In the genomic region with DNA sequence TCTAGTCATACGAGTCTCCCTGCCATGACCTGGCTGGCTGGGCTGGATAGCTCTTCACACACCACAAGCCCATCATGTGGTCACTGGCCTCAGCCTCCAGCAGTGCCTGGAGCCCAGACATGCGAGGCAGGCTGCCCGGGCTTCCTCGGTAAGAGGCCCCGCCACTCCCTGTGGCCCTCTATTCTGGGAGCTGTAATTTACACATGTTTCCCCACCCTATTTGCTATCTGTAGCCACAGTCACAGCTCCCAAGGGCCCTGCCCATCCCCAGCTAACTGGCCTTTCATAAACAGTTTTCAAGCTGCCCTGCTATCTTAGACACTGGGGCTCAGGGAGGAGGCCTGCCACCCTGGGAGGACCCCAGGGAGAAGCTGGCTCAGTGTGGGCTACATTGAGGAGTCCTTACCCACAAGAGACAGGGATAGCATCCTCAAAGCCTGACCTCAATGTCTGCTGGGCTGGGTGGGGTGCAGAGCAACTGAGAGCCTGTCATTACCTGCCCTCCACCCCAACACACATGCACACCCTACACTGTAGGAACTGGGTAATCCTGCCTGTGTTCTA, we compare ENCODE assay signal across 12 mouse cellular contexts. TPM values are rescaled to one million over a fixed set of nuclear protein-coding genes. Genes with fewer than 3 reads are reported as not detected.
DNase-seq lines count a peak whose midpoint lies in the region; ATAC-seq and TF ChIP-seq lines count a peak whose summit lies in the region.
"Had no signal": no experiment of that assay in that cellular context is flagged by ENCODE, and none has a peak within 500 bp of the region (broad histone marks: within the 10 kb centered on the region; RNA-seq: fewer than 3 reads in every experiment).

No protein-coding gene starts in this region.

- no peaks in the 10 kb centered on the region for H3K9me3 ChIP-seq in intestine, embryonic 15.5 days
- no peaks in the 10 kb centered on the region for H3K9me3 ChIP-seq in intestine, postnatal 0 days (ENCODE audit: control insufficient read depth)
- H3K9me3 ChIP-seq in heart, embryonic 15.5 days (replicated peaks) = no peaks in the 10 kb centered on the region
- peaks cover 7% of the 10 kb centered on the region for H3K9me3 ChIP-seq in forebrain, embryonic 13.5 days (replicated peaks)

- no peak overlapping the region for H3K27ac ChIP-seq in intestine, embryonic 15.5 days
- H3K27ac ChIP-seq in intestine, postnatal 0 days (ENCODE audit: low read depth, low read length) = no peak overlapping the region
- no peak overlapping the region for H3K27ac ChIP-seq in heart, embryonic 15.5 days
- H3K27ac ChIP-seq in forebrain, embryonic 13.5 days = no peak overlapping the region
- H3K27ac ChIP-seq: hindbrain, postnatal 0 days had no signal

- TF ChIP-seq CTCF in intestine, postnatal 0 days (IDR thresholded peaks at IDR 0.05; ENCODE audit: low read depth) = no peak

- DNase-seq in c-Kit-positive CD71-positive TER-119-positive erythroid progenitor cells, embryonic 14.5 days (ENCODE audit: low spot score) = peak; percentile 90
- peak; percentile 64 for DNase-seq in spleen, postnatal 14 days (ENCODE audit: low spot score in 2 of 2)
- no peak for DNase-seq in cerebellum, adult 18-20 months
- DNase-seq in natural killer cell, adult 2 months (ENCODE audit: low spot score in 2 of 2) = no peak
- DNase-seq: cerebellum, adult 9-10 months had no signal

- peak; percentile 80 for ATAC-seq in intestine, embryonic 15.5 days
- no peak for ATAC-seq in intestine, postnatal 0 days
- 0 out of 2 replicates have a peak, but pooled peaks have one; percentile 22 for ATAC-seq in heart, embryonic 15.5 days (replicated peaks; ENCODE audit: insufficient number of reproducible peaks, insufficient read depth, low FRiP score, low read depth)
- ATAC-seq in forebrain, embryonic 13.5 days = no peak
- ATAC-seq: forebrain, embryonic 16.5 days; hindbrain, postnatal 0 days; lung, postnatal 0 days had no signal

- no peak overlapping the region for H3K9ac ChIP-seq in intestine, embryonic 15.5 days
- H3K9ac ChIP-seq in intestine, postnatal 0 days (ENCODE audit: low read depth, low read length) = no peak overlapping the region
- H3K9ac ChIP-seq in heart, embryonic 15.5 days = no peak overlapping the region
- H3K9ac ChIP-seq in forebrain, embryonic 13.5 days = no peak overlapping the region

- no peak overlapping the region for H3K4me2 ChIP-seq in intestine, embryonic 15.5 days (replicated peaks)
- H3K4me2 ChIP-seq in intestine, postnatal 0 days (replicated peaks; ENCODE audit: low read depth) = no peak overlapping the region
- no peak overlapping the region for H3K4me2 ChIP-seq in heart, embryonic 15.5 days
- no peak overlapping the region for H3K4me2 ChIP-seq in forebrain, embryonic 13.5 days

- WGBS in intestine, embryonic 15.5 days = 55% methylated on average over 5 of the region's 5 CpGs
- 24% methylated on average over 5 of the region's 5 CpGs for WGBS in intestine, postnatal 0 days
- 52% methylated on average over 5 of the region's 5 CpGs for WGBS in heart, embryonic 15.5 days
- WGBS in forebrain, embryonic 13.5 days = 87% methylated on average over 5 of the region's 5 CpGs

- no peaks in the 10 kb centered on the region for H3K36me3 ChIP-seq in intestine, embryonic 15.5 days
- no peaks in the 10 kb centered on the region for H3K36me3 ChIP-seq in intestine, postnatal 0 days (ENCODE audit: control insufficient read depth, insufficient read depth)
- no peaks in the 10 kb centered on the region for H3K36me3 ChIP-seq in heart, embryonic 15.5 days
- H3K36me3 ChIP-seq in forebrain, embryonic 13.5 days (ENCODE audit: poor library complexity, severe bottlenecking) = no peaks in the 10 kb centered on the region

- no peak overlapping the region for H3K4me3 ChIP-seq in intestine, embryonic 15.5 days (replicated peaks)
- H3K4me3 ChIP-seq in intestine, postnatal 0 days (ENCODE audit: low read depth, low read length) = no peak overlapping the region
- no peak overlapping the region for H3K4me3 ChIP-seq in heart, embryonic 15.5 days
- H3K4me3 ChIP-seq in forebrain, embryonic 13.5 days = no peak overlapping the region

- H3K4me1 ChIP-seq in intestine, embryonic 15.5 days (replicated peaks) = peaks cover 5% of the 10 kb centered on the region
- H3K4me1 ChIP-seq in intestine, postnatal 0 days (replicated peaks; ENCODE audit: control insufficient read depth, insufficient read depth, low read length) = 0 out of 2 replicates have a peak, but pooled peaks cover 9% of the 10 kb centered on the region
- H3K4me1 ChIP-seq in heart, embryonic 15.5 days (replicated peaks) = peaks cover 7% of the 10 kb centered on the region
- no peaks in the 10 kb centered on the region for H3K4me1 ChIP-seq in forebrain, embryonic 13.5 days

- no peaks in the 10 kb centered on the region for H3K27me3 ChIP-seq in intestine, embryonic 15.5 days (replicated peaks)
- no peaks in the 10 kb centered on the region for H3K27me3 ChIP-seq in intestine, postnatal 0 days (replicated peaks; ENCODE audit: control insufficient read depth, insufficient read depth, low read length)
- no peaks in the 10 kb centered on the region for H3K27me3 ChIP-seq in heart, embryonic 15.5 days
- H3K27me3 ChIP-seq in forebrain, embryonic 13.5 days = no peaks in the 10 kb centered on the region

RNA-seq across cellular contexts. Expression of gene Phospho1, which starts 15.8 kb away (rescaled TPM):
- 0.55 and 0.56 TPM in 2 replicates for polyA plus RNA-seq in intestine, embryonic 15.5 days (2015; fragmentation: Nextera tagmentation; extraction: Ambion mirVana)
- 2.6 and 2.9 TPM in 2 replicates for polyA plus RNA-seq in intestine, postnatal 0 days (2015; fragmentation: Nextera tagmentation; extraction: Ambion mirVana)
- 4.5 and 5.3 TPM in 2 replicates for polyA plus RNA-seq in heart, embryonic 15.5 days (2015; fragmentation: Nextera tagmentation; extraction: Ambion mirVana)
- not detected in 2 replicates for polyA plus RNA-seq in forebrain, embryonic 13.5 days (2015; fragmentation: Nextera tagmentation; extraction: Ambion mirVana)
- polyA plus RNA-seq: forebrain, embryonic 16.5 days had no signal

RNA-seq across cellular contexts. Expression of gene Gngt2, which starts 28.5 kb away (rescaled TPM):
- polyA plus RNA-seq in intestine, embryonic 15.5 days (2015; fragmentation: Nextera tagmentation; extraction: Ambion mirVana) = 20.3 and 21.7 TPM in 2 replicates
- 19.9 and 23.2 TPM in 2 replicates for polyA plus RNA-seq in intestine, postnatal 0 days (2015; fragmentation: Nextera tagmentation; extraction: Ambion mirVana)
- polyA plus RNA-seq in heart, embryonic 15.5 days (2015; fragmentation: Nextera tagmentation; extraction: Ambion mirVana) = 29.4 and 31.8 TPM in 2 replicates
- 1.4 and 2.8 TPM in 2 replicates for polyA plus RNA-seq in forebrain, embryonic 13.5 days (2015; fragmentation: Nextera tagmentation; extraction: Ambion mirVana)

RNA-seq across cellular contexts. Expression of gene Abi3, which starts 33.7 kb away (rescaled TPM):
- polyA plus RNA-seq in intestine, embryonic 15.5 days (2015; fragmentation: Nextera tagmentation; extraction: Ambion mirVana) = 9.5 and 10.0 TPM in 2 replicates
- polyA plus RNA-seq in intestine, postnatal 0 days (2015; fragmentation: Nextera tagmentation; extraction: Ambion mirVana) = 7.5 and 8.1 TPM in 2 replicates
- polyA plus RNA-seq in heart, embryonic 15.5 days (2015; fragmentation: Nextera tagmentation; extraction: Ambion mirVana) = 13.0 and 22.0 TPM in 2 replicates
- 0.96 and 1.5 TPM in 2 replicates for polyA plus RNA-seq in forebrain, embryonic 13.5 days (2015; fragmentation: Nextera tagmentation; extraction: Ambion mirVana)

Comparison
In these comparisons a context has a peak if more than half of its experiments do, and no peak if none do; other contexts are left out.
1. ATAC-seq: peak in intestine, embryonic 15.5 days (single experiment) and heart, embryonic 15.5 days (single experiment); none in intestine, postnatal 0 days (single experiment) and forebrain, embryonic 13.5 days (single experiment).
2. DNase-seq: peak in c-Kit-positive CD71-positive TER-119-positive erythroid progenitor cells, embryonic 14.5 days (single experiment) and spleen, postnatal 14 days (2 of 2); none in cerebellum, adult 18-20 months (0 of 2) and natural killer cell, adult 2 months (0 of 2).